Mouse (Mus musculus) midbrain, embryonic 15.5 days (tissue): ENCODE data around the gene Prss41. TPM values are rescaled to one million over a fixed set of nuclear protein-coding genes. Genes with fewer than 3 reads are reported as not detected.

ENCODE experiments used
- ATAC-seq: fragments of 200-750 bp; cut with Nextera tagmentation; replicated peaks from 2 replicates; pipeline ENCODE4 v1.8.0; 2017; ENCODE audit warnings: moderate TSS enrichment
- H3K27ac ChIP-seq: fragments of 300-500 bp; sonication (generic); 2 replicates; pipeline ENCODE4 v1.5.1; 2015; ENCODE audit warnings: mild to moderate bottlenecking, inconsistent platforms
- H3K27me3 ChIP-seq: fragments of 300-500 bp; sonication (generic); replicated peaks from 2 replicates; pipeline ENCODE4 v1.6.1; 2015; ENCODE audit warnings: inconsistent platforms
- H3K36me3 ChIP-seq: fragments of 300-500 bp; sonication (generic); replicated peaks from 2 replicates; pipeline ENCODE4 v1.6.1; 2015; ENCODE audit warnings: inconsistent platforms
- H3K4me1 ChIP-seq: fragments of 300-500 bp; sonication (generic); 2 replicates; pipeline ENCODE4 v1.6.1; 2015; ENCODE audit warnings: inconsistent platforms
- H3K4me2 ChIP-seq: fragments of 300-500 bp; sonication (generic); 2 replicates; pipeline ENCODE4 v1.6.1; 2015; ENCODE audit warnings: inconsistent platforms, mild to moderate bottlenecking, moderate library complexity
- H3K4me3 ChIP-seq: fragments of 300-500 bp; sonication (generic); 2 replicates; pipeline ENCODE4 v1.5.1; 2015; ENCODE audit warnings: mild to moderate bottlenecking, inconsistent platforms
- H3K9ac ChIP-seq: fragments of 300-500 bp; sonication (generic); 2 replicates; pipeline ENCODE4 v1.6.1; 2015; ENCODE audit warnings: mild to moderate bottlenecking, inconsistent platforms
- H3K9me3 ChIP-seq: fragments of 300-500 bp; sonication (generic); 2 replicates; pipeline ENCODE4 v1.6.1; 2016; ENCODE audit warnings: inconsistent platforms
- WGBS: fragments of 180-500 bp; shearing (Covaris S2); methylation state at CpG from one replicate; pipeline ENCODE4 v1.1.7; 2015; ENCODE audit warnings: mixed read lengths; 5-methylcytosine and 5-hydroxymethylcytosine counted together
- polyA plus RNA-seq: library from polyadenylated mRNA; unstranded; fragments of >200 nt; fragmentation: Nextera tagmentation; extraction: Ambion mirVana; gene quantifications from 2 replicates; pipeline ENCODE4 v1.2.1, GENCODE M21; 2015

The Prss41 gene
- polyA plus RNA-seq, 1 experiment from 2014 or later = 1.6 TPM

- 79% methylated on average over 6 of the region's 6 CpGs for WGBS
Observed at GRCm38 (mm10) chr17:23822094-23822493, 21.9 kb downstream of the Prss41 start.

GRCm38 (mm10) chr17:23820731-23821130 lies 23.2 kb downstream of the Prss41 start:
- WGBS = 96% methylated on average over 5 of the region's 5 CpGs
- Histone ChIP-seq H3K27me3 (no peaks in the 10 kb centered on the region), H3K27ac (no peak overlapping the region), H3K9ac (no peak overlapping the region), H3K4me1 (no peaks in the 10 kb centered on the region), H3K36me3 (peaks cover 96% of the 10 kb centered on the region), H3K4me3 (no peak overlapping the region), H3K9me3 (peaks cover 9% of the 10 kb centered on the region), H3K4me2 (no peak overlapping the region)
- ATAC-seq = no peak

More at GRCm38 (mm10) chr17:23822094-23822493, 21.9 kb downstream of the Prss41 start:
- Histone ChIP-seq H3K4me2 (no peak overlapping the region), H3K27me3 (no peaks in the 10 kb centered on the region), H3K27ac (no peak overlapping the region), H3K4me3 (no peak overlapping the region), H3K36me3 (peaks cover 95% of the 10 kb centered on the region), H3K9me3 (peaks cover 9% of the 10 kb centered on the region), H3K9ac (no peak overlapping the region), H3K4me1 (peaks cover 9% of the 10 kb centered on the region)
- no peak for ATAC-seq

GRCm38 (mm10) chr17:23819235-23819634 lies 24.7 kb downstream of the Prss41 start:
- H3K27me3 ChIP-seq = no peaks in the 10 kb centered on the region
- no peaks in the 10 kb centered on the region for H3K4me1 ChIP-seq
- H3K9ac ChIP-seq = no peak overlapping the region
- H3K4me2 ChIP-seq = no peak overlapping the region
- no peak overlapping the region for H3K4me3 ChIP-seq
- H3K36me3 ChIP-seq = peaks cover 96% of the 10 kb centered on the region
- no peak for ATAC-seq
- 98% methylated on average over 25 of the region's 25 CpGs for WGBS
- H3K9me3 ChIP-seq = peaks cover 9% of the 10 kb centered on the region
- no peak overlapping the region for H3K27ac ChIP-seq

GRCm38 (mm10) chr17:23818579-23818978 lies 25.4 kb downstream of the Prss41 start:
- 97% methylated on average over 8 of the region's 8 CpGs for WGBS
- H3K36me3 ChIP-seq = peaks cover 95% of the 10 kb centered on the region
- H3K9me3 ChIP-seq = peaks cover 9% of the 10 kb centered on the region
- no peak overlapping the region for H3K4me3 ChIP-seq
- no peaks in the 10 kb centered on the region for H3K27me3 ChIP-seq
- H3K27ac ChIP-seq = no peak overlapping the region
- H3K9ac ChIP-seq = no peak overlapping the region
- H3K4me1 ChIP-seq = no peaks in the 10 kb centered on the region
- ATAC-seq = no peak
- H3K4me2 ChIP-seq = no peak overlapping the region

- Histone ChIP-seq H3K36me3 (peaks cover 91% of the 10 kb centered on the region), H3K9ac (no peak overlapping the region), H3K4me1 (no peaks in the 10 kb centered on the region), H3K27me3 (no peaks in the 10 kb centered on the region), H3K4me2 (no peak overlapping the region), H3K9me3 (peaks cover 9% of the 10 kb centered on the region), H3K27ac (no peak overlapping the region), H3K4me3 (no peak overlapping the region)
- no peak for ATAC-seq
- 96% methylated on average over 16 of the region's 16 CpGs for WGBS
Observed at GRCm38 (mm10) chr17:23815641-23816040, 28.3 kb downstream of the Prss41 start.

GRCm38 (mm10) chr17:23807918-23808317 lies 36.1 kb downstream of the Prss41 start:
- no peaks in the 10 kb centered on the region for H3K9me3 ChIP-seq
- H3K36me3 ChIP-seq = peaks cover 44% of the 10 kb centered on the region
- no peak overlapping the region for H3K27ac ChIP-seq
- H3K4me1 ChIP-seq = peaks cover 36% of the 10 kb centered on the region
- H3K27me3 ChIP-seq = no peaks in the 10 kb centered on the region
- no peak overlapping the region for H3K4me2 ChIP-seq
- no peak overlapping the region for H3K4me3 ChIP-seq
- WGBS = 92% methylated on average over 3 of the region's 3 CpGs
- no peak for ATAC-seq
- H3K9ac ChIP-seq = no peak overlapping the region

- ATAC-seq = no peak
- no peak overlapping the region for H3K27ac ChIP-seq
- WGBS = 76% methylated on average over 25 of the region's 25 CpGs
- peaks cover 36% of the 10 kb centered on the region for H3K36me3 ChIP-seq
- H3K9me3 ChIP-seq = no peaks in the 10 kb centered on the region
- H3K9ac ChIP-seq = peak overlapping the region; percentile 10; the same call in 1 of the 2 replicates
- H3K4me2 ChIP-seq = peak overlapping the region; percentile 72
- no peak overlapping the region for H3K4me3 ChIP-seq
- no peaks in the 10 kb centered on the region for H3K27me3 ChIP-seq
- H3K4me1 ChIP-seq = peaks cover 41% of the 10 kb centered on the region
Observed at GRCm38 (mm10) chr17:23806867-23807266, 37.1 kb downstream of the Prss41 start.

- Histone ChIP-seq H3K9ac (peak overlapping the region; percentile 91), H3K9me3 (no peaks in the 10 kb centered on the region), H3K27ac (peak overlapping the region; percentile 98), H3K27me3 (no peaks in the 10 kb centered on the region), H3K4me1 (peaks cover 41% of the 10 kb centered on the region), H3K36me3 (peaks cover 15% of the 10 kb centered on the region; the same call in 1 of the 2 replicates), H3K4me2 (peak overlapping the region; percentile 72), H3K4me3 (peak overlapping the region; percentile 96)
- WGBS = 4% methylated on average over 8 of the region's 8 CpGs
- ATAC-seq = no peak
Observed at GRCm38 (mm10) chr17:23804426-23805085, 39.4 kb downstream of the Prss41 start.

- peaks cover 41% of the 10 kb centered on the region for H3K4me1 ChIP-seq
- H3K27me3 ChIP-seq = no peaks in the 10 kb centered on the region
- ATAC-seq = peak; percentile 70
- peaks cover 5% of the 10 kb centered on the region; the same call in 1 of the 2 replicates for H3K36me3 ChIP-seq
- peak overlapping the region; percentile 72 for H3K4me2 ChIP-seq
- no peaks in the 10 kb centered on the region for H3K9me3 ChIP-seq
- H3K9ac ChIP-seq = peak overlapping the region; percentile 91
- WGBS = 0% methylated on average over 41 of the region's 83 CpGs
- H3K27ac ChIP-seq = peak overlapping the region; percentile 98
- H3K4me3 ChIP-seq = peak overlapping the region; percentile 96
Observed at GRCm38 (mm10) chr17:23803366-23804041, 40.5 kb downstream of the Prss41 start.

GRCm38 (mm10) chr17:23802746-23803365 lies 41.1 kb downstream of the Prss41 start:
- Histone ChIP-seq H3K36me3 (0 out of 2 replicates have a peak, but pooled peaks cover 5% of the 10 kb centered on the region), H3K9ac (peak overlapping the region; percentile 91), H3K4me3 (peak overlapping the region; percentile 96), H3K4me1 (peaks cover 41% of the 10 kb centered on the region), H3K9me3 (no peaks in the 10 kb centered on the region), H3K4me2 (peak overlapping the region; percentile 72), H3K27me3 (no peaks in the 10 kb centered on the region), H3K27ac (peak overlapping the region; percentile 98)
- WGBS = under 1% methylated on average over 60 of the region's 60 CpGs
- peak; percentile 98 for ATAC-seq

GRCm38 (mm10) chr17:23801627-23802026 lies 42.3 kb downstream of the Prss41 start:
- Histone ChIP-seq H3K9ac (no peak overlapping the region), H3K4me1 (peaks cover 29% of the 10 kb centered on the region), H3K27me3 (no peaks in the 10 kb centered on the region), H3K9me3 (no peaks in the 10 kb centered on the region), H3K27ac (no peak overlapping the region), H3K4me2 (no peak overlapping the region), H3K36me3 (0 out of 2 replicates have a peak, but pooled peaks cover 5% of the 10 kb centered on the region), H3K4me3 (no peak overlapping the region)
- WGBS = 93% methylated on average over 10 of the region's 10 CpGs
- ATAC-seq = no peak

- 85% methylated on average over 7 of the region's 7 CpGs for WGBS
- H3K9me3 ChIP-seq = no peaks in the 10 kb centered on the region
- peaks cover 6% of the 10 kb centered on the region for H3K4me1 ChIP-seq
- 0 out of 2 replicates have a peak, but pooled peaks cover 5% of the 10 kb centered on the region for H3K36me3 ChIP-seq
- no peak overlapping the region for H3K4me3 ChIP-seq
- ATAC-seq = no peak
- no peak overlapping the region for H3K9ac ChIP-seq
- H3K27me3 ChIP-seq = no peaks in the 10 kb centered on the region
- H3K27ac ChIP-seq = no peak overlapping the region
- no peak overlapping the region for H3K4me2 ChIP-seq
Observed at GRCm38 (mm10) chr17:23797316-23797715, 46.7 kb downstream of the Prss41 start.
